Mouse (Mus musculus) spleen, adult 2 months (tissue): ENCODE results near the gene Kifc3.

Experiments used
- CTCF ChIP-seq: fragments of 200-500 bp; IDR thresholded peaks from 2 replicates; pipeline ENCODE4 v1.5.1; 2011; ENCODE audit warnings: mild to moderate bottlenecking, inconsistent platforms; ENCODE audit not compliant: insufficient read depth, insufficient read length, insufficient replicate concordance; ENCODE audit errors: extremely low read depth
- POLR2A ChIP-seq: fragments of 200-500 bp; IDR thresholded peaks from 2 replicates; pipeline ENCODE4 v1.6.1; 2011; ENCODE audit warnings: low read depth, low read length, inconsistent platforms

DNA sequence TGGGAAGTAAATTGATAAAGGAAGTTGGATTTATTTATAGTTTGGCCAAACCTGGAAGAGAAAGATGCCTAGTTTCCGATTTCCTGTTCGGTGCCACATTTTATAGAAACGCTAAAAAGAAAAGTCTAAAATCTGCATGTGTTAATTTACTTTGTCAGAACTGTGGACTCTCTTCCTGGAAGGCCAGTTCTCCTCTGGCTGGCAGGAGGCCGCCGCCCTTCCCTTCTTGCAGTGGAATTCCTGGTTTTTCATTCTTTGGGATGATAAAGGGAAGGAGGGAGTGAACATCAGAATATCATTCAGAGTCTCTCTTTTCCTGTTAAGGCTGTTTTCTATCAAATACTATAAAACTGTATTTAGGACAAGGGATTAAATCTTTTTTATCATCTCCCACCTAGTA, 15.0 kb downstream of the Kifc3 start:
- TF ChIP-seq CTCF (no peak), POLR2A (no peak)
